Mouse (Mus musculus) forebrain, embryonic 10.5 days (tissue): ENCODE measurements around the gene Olfr1140. TPM values are rescaled to one million over a fixed set of nuclear protein-coding genes. Genes with fewer than 3 reads are reported as not detected.

ENCODE experiments used
- DNase-seq: peaks from one replicate; pipeline ENCODE4 v3.0.0-alpha.2; 2017; ENCODE audit warnings: low spot score; ENCODE audit errors: extremely low spot score
- H3K27ac ChIP-seq: fragments of 300-500 bp; sonication (generic); 2 replicates; pipeline ENCODE4 v1.5.1; 2016; ENCODE audit warnings: mild to moderate bottlenecking
- H3K27me3 ChIP-seq: fragments of 300-500 bp; sonication (generic); 2 replicates; pipeline ENCODE4 v1.6.1; 2016; ENCODE audit warnings: mild to moderate bottlenecking; ENCODE audit not compliant: poor library complexity, severe bottlenecking
- H3K36me3 ChIP-seq: fragments of 300-500 bp; sonication (generic); replicated peaks from 2 replicates; pipeline ENCODE4 v1.6.1; 2016; ENCODE audit warnings: mild to moderate bottlenecking, moderate library complexity
- H3K4me1 ChIP-seq: fragments of 300-500 bp; sonication (generic); 2 replicates; pipeline ENCODE4 v1.6.1; 2016
- H3K4me3 ChIP-seq: fragments of 300-500 bp; sonication (generic); 2 replicates; pipeline ENCODE4 v1.5.1; 2016; ENCODE audit warnings: mild to moderate bottlenecking, moderate library complexity
- H3K9me3 ChIP-seq: fragments of 300-500 bp; sonication (generic); 2 replicates; pipeline ENCODE4 v1.6.1; 2016; ENCODE audit warnings: mild to moderate bottlenecking, moderate library complexity
- WGBS: fragments of 180-500 bp; shearing (Covaris S2); methylation state at CpG from one replicate; pipeline ENCODE4 v1.1.7; 2016; 5-methylcytosine and 5-hydroxymethylcytosine counted together
- polyA plus RNA-seq: library from polyadenylated mRNA; unstranded; fragments of >200 nt; fragmentation: Nextera tagmentation; extraction: Ambion mirVana; gene quantifications from 2 replicates; pipeline ENCODE4 v1.2.1, GENCODE M21; 2016

The Olfr1140 gene
- polyA plus RNA-seq: not detected in 2 replicates

DNA sequence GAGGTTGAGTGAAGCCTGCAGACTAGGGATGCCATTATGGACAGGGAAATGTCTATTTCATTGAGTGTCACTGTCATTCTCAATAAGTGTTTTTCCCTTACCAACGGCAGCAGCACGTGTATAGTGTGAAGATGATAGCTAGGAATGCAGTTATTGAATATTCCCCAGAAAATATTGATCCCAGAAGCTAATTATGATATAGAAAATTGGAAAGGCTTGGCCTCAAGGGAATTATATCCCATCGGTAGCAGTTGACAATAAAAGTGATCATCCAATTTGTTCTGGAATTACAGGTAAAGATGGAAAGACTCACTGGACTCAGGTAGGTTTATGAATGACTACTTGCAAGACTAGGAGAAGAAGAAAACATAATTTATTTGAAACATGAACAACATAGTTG is at the start of gene Olfr1140:
Olfr1140 (plus strand) TSS at position 301 of the 400 bp plus-strand sequence.
- no peak within 1 kb of the TSS for H3K4me3 ChIP-seq
- H3K9me3 ChIP-seq: no peaks in the 10 kb centered on the region
- H3K36me3 ChIP-seq: no peaks in the 10 kb centered on the region
- no peaks in the 10 kb centered on the region for H3K4me1 ChIP-seq
- no peak within 1 kb of the TSS for H3K27ac ChIP-seq
- DNase-seq: no peak
- no peaks in the 10 kb centered on the region for H3K27me3 ChIP-seq
- 86% methylated on average over 3 of the region's 3 CpGs for WGBS

DNA sequence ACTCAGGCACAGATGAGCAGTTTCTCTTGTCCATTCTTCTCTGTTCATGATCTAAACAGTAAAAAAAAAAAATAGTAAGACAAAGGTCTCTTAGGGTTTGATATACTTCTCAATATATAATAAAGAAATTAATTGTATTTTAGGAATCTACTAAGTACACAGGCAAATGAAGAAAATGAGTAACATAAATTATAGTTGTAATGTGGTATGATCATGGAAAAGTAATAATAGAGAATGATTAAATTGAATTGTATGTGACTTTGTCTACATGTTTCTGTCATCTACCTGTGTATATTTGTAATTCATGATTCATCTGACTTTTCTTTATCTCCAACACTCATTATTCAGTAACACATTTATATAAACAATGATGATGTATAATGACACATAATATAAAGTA is 49.7 kb upstream of the Olfr1140 start, which contains the start of gene Olfr1136:
Olfr1136 (minus strand) TSS at position 101 of the 400 bp plus-strand sequence.
- Histone ChIP-seq H3K36me3 (no peaks in the 10 kb centered on the region), H3K9me3 (no peaks in the 10 kb centered on the region), H3K27ac (no peak within 1 kb of the TSS), H3K4me1 (no peaks in the 10 kb centered on the region), H3K27me3 (no peaks in the 10 kb centered on the region), H3K4me3 (no peak within 1 kb of the TSS)
- DNase-seq: no peak

DNA sequence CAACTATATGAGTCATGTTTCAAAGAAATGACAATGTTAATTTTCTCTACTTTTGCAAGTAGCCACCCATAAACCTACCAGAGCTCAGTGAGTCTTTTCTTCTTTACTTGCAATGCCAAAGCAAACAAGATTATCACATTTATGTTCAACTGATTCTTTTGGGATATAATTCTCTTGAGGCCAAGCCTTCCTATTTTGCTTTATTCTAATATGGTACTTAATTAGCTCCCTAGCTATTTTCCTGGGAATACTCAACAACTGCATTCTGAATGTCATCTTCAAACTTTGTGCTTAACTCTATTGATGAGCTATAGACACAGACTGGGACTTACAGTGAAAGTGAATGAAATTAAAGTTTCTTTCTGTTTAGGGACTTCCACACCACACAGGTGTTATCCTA is 30.5 kb upstream of the Olfr1140 start, which contains the start of gene Olfr1137:
Olfr1137 (minus strand) TSS at position 101 of the 400 bp plus-strand sequence.
- Histone ChIP-seq H3K4me1 (no peaks in the 10 kb centered on the region), H3K9me3 (no peaks in the 10 kb centered on the region), H3K27ac (no peak within 1 kb of the TSS), H3K36me3 (no peaks in the 10 kb centered on the region), H3K27me3 (no peaks in the 10 kb centered on the region), H3K4me3 (no peak within 1 kb of the TSS)
- DNase-seq: no peak

DNA sequence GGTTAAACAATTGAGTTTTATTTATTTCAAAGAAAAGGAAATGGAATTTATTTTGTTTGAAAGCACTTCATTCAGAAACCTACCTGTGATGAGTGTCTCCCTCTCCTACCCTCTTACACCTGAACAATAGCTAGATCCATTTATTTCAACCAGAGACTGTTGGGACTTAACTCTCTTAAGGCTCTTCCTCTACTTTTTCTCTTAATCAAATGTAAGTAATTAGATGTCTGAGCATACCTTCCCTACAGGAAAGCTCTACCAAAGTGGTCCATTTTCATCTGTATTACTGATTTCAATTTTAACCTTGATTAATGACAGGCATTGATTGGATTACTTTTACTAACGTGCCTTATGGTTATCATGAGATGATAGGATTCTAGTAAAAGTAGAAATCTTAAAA is 3.7 kb upstream of the Olfr1140 start, which contains the start of gene Olfr1138:
Olfr1138 (minus strand) TSS at position 101 of the 400 bp plus-strand sequence.
- H3K4me3 ChIP-seq: no peak within 1 kb of the TSS
- WGBS: 83% methylated on average over 1 of the region's 1 CpGs
- H3K27me3 ChIP-seq: no peaks in the 10 kb centered on the region
- H3K9me3 ChIP-seq: no peaks in the 10 kb centered on the region
- no peaks in the 10 kb centered on the region for H3K4me1 ChIP-seq
- DNase-seq: no peak
- no peaks in the 10 kb centered on the region for H3K36me3 ChIP-seq
- H3K27ac ChIP-seq: no peak within 1 kb of the TSS

DNA sequence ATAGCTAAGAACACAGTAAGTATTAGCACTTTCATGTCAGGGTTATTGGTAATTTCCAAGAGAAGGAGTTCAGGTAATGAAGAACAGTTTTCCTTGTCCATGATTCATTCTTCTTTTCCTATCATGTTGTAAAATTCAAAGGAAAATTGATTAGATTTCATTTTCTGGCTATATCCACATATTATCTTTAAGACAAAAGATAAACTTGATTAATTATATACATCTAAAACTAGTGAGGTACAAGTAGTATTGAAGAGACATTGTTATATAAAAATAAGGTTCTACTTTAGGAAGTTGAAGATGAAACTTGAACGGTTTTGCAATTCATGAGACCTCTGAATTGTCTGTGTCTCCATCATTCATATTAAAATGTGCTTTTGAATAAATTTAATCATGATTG is 10.3 kb downstream of the Olfr1140 start, which contains the start of gene Olfr1141:
Olfr1141 (minus strand) TSS at position 101 of the 400 bp plus-strand sequence.
- Histone ChIP-seq H3K27ac (no peak within 1 kb of the TSS), H3K36me3 (no peaks in the 10 kb centered on the region), H3K9me3 (no peaks in the 10 kb centered on the region), H3K27me3 (no peaks in the 10 kb centered on the region), H3K4me3 (no peak within 1 kb of the TSS), H3K4me1 (no peaks in the 10 kb centered on the region)
- DNase-seq: no peak
- WGBS: 89% methylated on average over 1 of the region's 1 CpGs

DNA sequence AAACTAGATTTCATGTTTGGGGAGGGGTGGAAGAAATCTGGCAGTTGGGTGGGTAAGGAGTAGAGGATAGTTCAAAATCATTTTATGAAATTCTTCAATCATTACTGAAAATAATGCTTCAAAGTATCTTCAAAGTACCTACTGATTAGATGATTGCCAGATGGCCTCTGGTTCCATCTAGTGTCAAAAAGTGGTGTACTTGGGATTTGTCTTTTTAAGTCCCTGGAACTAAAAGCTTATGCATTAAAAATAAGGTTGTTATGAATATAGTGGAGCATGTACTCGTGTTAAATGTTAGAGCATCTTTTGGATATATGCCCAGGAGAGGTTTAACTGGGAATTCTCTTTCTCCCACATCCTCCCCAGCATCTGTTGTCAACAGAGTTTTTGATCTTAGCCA is 32.6 kb downstream of the Olfr1140 start:
- H3K4me3 ChIP-seq: no peak overlapping the region
- no peaks in the 10 kb centered on the region for H3K9me3 ChIP-seq
- WGBS: 68% methylated on average over 1 of the region's 1 CpGs
- no peak overlapping the region for H3K27ac ChIP-seq
- no peak for DNase-seq
- H3K27me3 ChIP-seq: no peaks in the 10 kb centered on the region
- no peaks in the 10 kb centered on the region for H3K36me3 ChIP-seq
- no peaks in the 10 kb centered on the region for H3K4me1 ChIP-seq

DNA sequence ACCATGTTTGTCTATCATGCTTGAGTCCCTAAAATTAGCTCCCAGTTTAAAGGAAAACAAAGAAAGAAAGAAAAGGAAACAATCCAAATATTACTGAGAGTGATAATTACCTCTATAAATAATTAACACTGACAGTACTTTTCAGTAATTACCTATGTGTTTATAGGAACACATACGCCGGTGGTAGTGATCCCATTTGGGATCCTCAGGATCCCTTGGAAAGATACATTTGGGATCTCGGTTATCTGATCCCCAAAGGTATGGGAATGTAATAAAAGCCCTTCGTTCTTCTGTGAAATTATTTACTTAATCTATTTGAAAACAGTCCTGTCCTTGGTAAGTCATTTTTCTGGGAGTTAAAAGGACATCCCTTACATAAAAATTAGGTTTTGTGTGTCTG is 35.6 kb downstream of the Olfr1140 start, which contains the start of gene Olfr152:
Olfr152 (plus strand) TSS at position 301 of the 400 bp plus-strand sequence.
- Histone ChIP-seq H3K27ac (no peak within 1 kb of the TSS), H3K27me3 (no peaks in the 10 kb centered on the region), H3K4me1 (no peaks in the 10 kb centered on the region), H3K36me3 (no peaks in the 10 kb centered on the region), H3K4me3 (no peak within 1 kb of the TSS), H3K9me3 (no peaks in the 10 kb centered on the region)
- 91% methylated on average over 4 of the region's 4 CpGs for WGBS
- no peak for DNase-seq

Other genes with a start within 250 kb of the Olfr1140 start
- gene Pramel7, start 246.7 kb upstream of the Olfr1140 start, polyA plus RNA-seq: not detected in 2 replicates
- not detected in 2 replicates for gene Pramel6, start 237.2 kb upstream of the Olfr1140 start, polyA plus RNA-seq
- gene Olfr153, start 212.0 kb upstream of the Olfr1140 start, polyA plus RNA-seq: not detected in 2 replicates
- gene Olfr1128, start 198.2 kb upstream of the Olfr1140 start, polyA plus RNA-seq: not detected in 2 replicates
- gene Olfr1129, start 169.8 kb upstream of the Olfr1140 start, polyA plus RNA-seq: not detected in 2 replicates
- not detected in 2 replicates for gene Olfr1130, start 137.5 kb upstream of the Olfr1140 start, polyA plus RNA-seq
- not detected in 2 replicates for gene Olfr1131, start 116.6 kb upstream of the Olfr1140 start, polyA plus RNA-seq
- not detected in 2 replicates for gene Olfr1132, start 106.2 kb upstream of the Olfr1140 start, polyA plus RNA-seq
- gene Olfr1133, start 96.4 kb upstream of the Olfr1140 start, polyA plus RNA-seq: not detected in 2 replicates
- not detected in 2 replicates for gene Olfr1134, start 85.3 kb upstream of the Olfr1140 start, polyA plus RNA-seq
- not detected in 2 replicates for gene Olfr1135, start 70.1 kb upstream of the Olfr1140 start, polyA plus RNA-seq
- not detected in 2 replicates for gene Olfr1136, start 49.8 kb upstream of the Olfr1140 start, polyA plus RNA-seq
- not detected in 2 replicates for gene Olfr1137, start 30.6 kb upstream of the Olfr1140 start, polyA plus RNA-seq
- not detected in 2 replicates for gene Olfr1138, start 3.8 kb upstream of the Olfr1140 start, polyA plus RNA-seq
- not detected in 2 replicates for gene Olfr1141, start 10.2 kb downstream of the Olfr1140 start, polyA plus RNA-seq
- gene Olfr152, start 35.7 kb downstream of the Olfr1140 start, polyA plus RNA-seq: not detected in 2 replicates
- not detected in 2 replicates for gene Olfr1143, start 56.8 kb downstream of the Olfr1140 start, polyA plus RNA-seq
- gene Olfr1145, start 66.1 kb downstream of the Olfr1140 start, polyA plus RNA-seq: not detected in 2 replicates
- not detected in 2 replicates for gene Olfr1148, start 86.8 kb downstream of the Olfr1140 start, polyA plus RNA-seq
- not detected in 2 replicates for gene Olfr1150-ps1, start 100.2 kb downstream of the Olfr1140 start, polyA plus RNA-seq
- gene Olfr1151, start 112.1 kb downstream of the Olfr1140 start, polyA plus RNA-seq: not detected in 2 replicates
- gene Olfr1152, start 122.7 kb downstream of the Olfr1140 start, polyA plus RNA-seq: not detected in 2 replicates
- gene Olfr1153, start 151.2 kb downstream of the Olfr1140 start, polyA plus RNA-seq: not detected in 2 replicates
- not detected in 2 replicates for gene Olfr1154, start 161.4 kb downstream of the Olfr1140 start, polyA plus RNA-seq
- not detected in 2 replicates for gene Olfr1155, start 201.4 kb downstream of the Olfr1140 start, polyA plus RNA-seq
- gene Olfr1156, start 209.3 kb downstream of the Olfr1140 start, polyA plus RNA-seq: not detected in 2 replicates
- not detected in 2 replicates for gene Olfr1157, start 224.5 kb downstream of the Olfr1140 start, polyA plus RNA-seq
- gene Olfr74, start 230.9 kb downstream of the Olfr1140 start, polyA plus RNA-seq: not detected in 2 replicates
- gene Olfr1158, start 246.4 kb downstream of the Olfr1140 start, polyA plus RNA-seq: not detected in 2 replicates